Mouse (Mus musculus): ENCODE data around the gene Itga2. TPM values are rescaled to one million over a fixed set of nuclear protein-coding genes. Genes with fewer than 3 reads are reported as not detected.
A peak's percentile ranks its signal among the peaks of the same experiment; 100 is the strongest.

The Itga2 gene
- total RNA-seq (2022), result under 1 TPM in 2 of 4 experiments, not detected in 2; 0.06 to 0.09 TPM

GRCm38 (mm10) chr13:114931775-114932294 is at the start of gene Itga2:
TSS of gene Itga2 (minus strand) at chr13:114932100.
- peak in 1 of 2 experiments; percentile 12 for DNase-seq (ENCODE audit: low spot score in 2 of 2)

DNA sequence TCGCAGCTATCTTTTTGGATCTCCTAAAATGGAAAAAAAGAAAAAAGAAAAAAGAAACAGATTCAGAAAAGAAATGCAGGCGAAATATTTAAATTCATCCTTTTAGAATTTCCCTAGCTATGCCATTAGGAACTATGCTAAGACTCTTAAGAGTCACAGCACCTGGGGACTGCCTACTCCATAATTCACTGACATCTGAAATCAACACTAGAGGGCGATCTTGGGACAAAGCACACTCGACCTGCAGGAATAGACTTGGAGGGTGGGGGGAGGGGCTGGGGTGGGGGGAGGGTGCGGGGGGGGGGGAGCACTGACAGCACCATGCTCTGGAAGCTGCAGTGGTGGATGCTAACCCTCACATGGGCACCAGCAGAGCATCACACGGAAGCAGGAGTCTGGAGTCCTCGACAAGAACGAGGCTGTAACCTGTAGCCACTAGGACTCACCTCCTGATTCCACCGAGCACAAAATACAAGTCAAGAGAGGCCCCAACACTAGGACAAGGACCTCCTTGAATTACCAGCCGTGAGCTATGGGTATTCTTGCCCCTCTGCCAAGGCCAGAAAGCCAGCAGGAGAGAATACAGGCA is 49.0 kb upstream of the Itga2 start:
- no peak for DNase-seq (ENCODE audit: low spot score in 2 of 2)

DNA sequence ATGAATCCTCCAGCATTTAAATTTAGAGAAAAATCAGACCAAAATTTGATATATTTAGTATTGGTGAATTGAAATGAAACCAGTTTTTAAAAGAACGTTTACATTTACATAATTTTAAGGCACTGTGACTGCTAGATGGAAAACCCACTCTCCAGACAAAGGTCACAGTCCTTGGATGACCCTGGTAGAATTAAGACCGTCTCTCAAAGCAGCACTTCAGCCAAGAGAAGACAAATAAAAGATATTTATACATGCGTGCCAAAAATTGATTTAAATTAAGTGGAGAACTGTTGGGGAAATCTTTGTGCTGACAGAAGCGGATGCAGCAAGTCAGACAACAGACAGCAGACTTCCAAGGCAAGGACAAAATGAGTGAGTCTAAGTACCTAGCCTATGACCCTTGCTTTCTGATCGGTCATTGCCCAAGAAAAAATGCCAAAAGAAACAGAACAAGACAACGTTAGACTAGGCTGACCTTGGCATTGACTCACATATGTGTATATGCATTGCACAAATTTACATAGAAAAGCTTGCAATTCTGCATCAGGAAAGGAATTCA is 42.7 kb upstream of the Itga2 start:
- DNase-seq (ENCODE audit: low spot score in 2 of 2), result no peak

DNA sequence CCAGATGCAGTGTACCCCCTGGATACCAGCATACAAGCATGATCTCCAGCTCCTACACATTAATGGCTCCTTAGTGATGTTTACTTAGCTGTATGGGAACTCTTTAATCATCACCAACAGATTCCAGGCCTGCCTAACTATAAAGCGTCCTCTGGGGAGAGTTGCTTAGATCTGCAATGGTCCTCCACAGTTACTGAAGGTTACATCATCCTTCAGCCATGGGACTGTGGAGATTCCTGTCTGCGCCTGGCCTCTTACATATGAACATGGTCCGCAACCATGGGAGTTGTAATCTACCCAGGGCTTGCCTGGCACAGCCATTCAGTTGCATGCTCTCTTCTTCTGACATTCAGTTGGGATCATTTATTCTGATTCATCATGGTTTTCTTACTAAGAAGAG is 40.0 kb upstream of the Itga2 start:
- no peak for DNase-seq (ENCODE audit: low spot score in 2 of 2)

DNA sequence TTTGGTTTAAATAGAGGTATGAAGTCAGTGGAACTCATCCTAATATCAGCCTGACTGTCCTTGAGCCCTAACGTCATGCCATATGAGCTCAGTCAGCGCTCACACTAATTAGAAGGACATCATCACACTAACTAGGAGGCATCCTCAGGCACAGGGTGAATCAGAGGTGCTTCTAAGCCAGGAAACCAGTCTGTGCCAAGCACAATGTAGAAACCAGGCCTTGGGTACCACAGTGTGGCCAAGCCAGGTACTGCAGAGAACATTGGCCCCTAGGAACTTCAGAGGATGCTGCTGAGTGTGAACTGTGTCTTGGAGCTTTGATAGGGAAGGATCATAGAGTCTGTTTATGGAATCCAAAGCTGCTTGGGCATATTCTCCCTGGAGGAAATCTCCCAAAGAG is 32.3 kb upstream of the Itga2 start:
- DNase-seq (ENCODE audit: low spot score in 2 of 2), result peak; percentile 65 to 89

DNA sequence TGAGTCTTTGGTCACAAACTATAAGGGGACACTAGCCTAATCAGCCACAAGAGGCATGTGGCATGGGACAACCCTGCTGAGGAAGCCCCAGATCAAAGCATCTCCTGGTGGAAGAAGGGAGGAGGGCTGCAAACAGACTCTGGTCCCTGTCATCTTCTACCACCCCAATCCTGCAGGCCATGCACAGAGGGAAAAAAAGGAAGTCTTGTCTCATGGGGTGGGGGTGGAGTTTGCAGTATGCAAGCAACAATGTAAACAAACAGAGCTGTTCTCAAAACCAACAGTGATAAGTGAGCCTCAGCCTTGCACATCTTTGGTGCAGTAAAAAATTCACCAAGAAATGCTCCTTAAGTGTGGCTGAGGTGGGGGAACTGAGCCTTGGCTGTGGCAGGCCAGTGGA is 22.6 kb upstream of the Itga2 start:
- no peak for DNase-seq (ENCODE audit: low spot score in 2 of 2)

- DNase-seq (ENCODE audit: low spot score in 2 of 2), result no peak
Observed at GRCm38 (mm10) chr13:114933541-114933940, 1.6 kb upstream of the Itga2 start.

DNA sequence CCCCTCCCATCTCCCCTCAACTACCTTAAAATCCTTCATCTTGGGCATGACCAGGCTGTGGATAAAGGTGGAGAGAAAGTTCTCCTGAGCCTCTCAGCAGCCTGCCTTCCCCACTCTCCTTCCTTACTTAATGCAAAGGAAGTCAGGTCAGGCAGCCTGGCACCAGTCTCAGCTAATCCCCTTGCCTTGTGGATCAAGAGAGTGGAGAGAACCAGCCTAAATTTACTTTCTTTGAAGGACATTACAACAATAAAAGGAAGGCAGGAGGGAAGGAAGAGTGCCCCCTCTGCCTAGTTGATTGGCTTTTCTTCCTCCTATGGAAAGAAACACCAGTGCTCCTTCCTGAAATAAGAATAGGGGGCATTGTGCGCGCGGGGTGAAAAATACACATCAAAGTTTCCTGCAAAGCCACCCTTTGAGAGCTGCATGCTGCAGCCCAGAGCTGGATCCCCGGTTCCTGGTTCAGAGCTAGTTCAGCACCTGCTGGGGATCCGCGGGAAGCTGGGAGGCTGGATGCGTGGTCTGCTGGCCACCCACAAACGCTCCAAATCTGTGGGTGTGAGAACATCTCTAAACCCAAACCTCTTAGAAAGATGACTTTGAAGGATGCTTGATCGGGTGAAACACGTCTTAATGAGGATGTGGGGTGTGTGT is 777 bp downstream of the Itga2 start:
- DNase-seq (ENCODE audit: low spot score in 2 of 2), result peak in 1 of 2 experiments; percentile 8

GRCm38 (mm10) chr13:114924785-114925184 is 7.1 kb downstream of the Itga2 start:
- no peak for DNase-seq (ENCODE audit: low spot score in 2 of 2)

GRCm38 (mm10) chr13:114923331-114923730 is 8.6 kb downstream of the Itga2 start:
- no peak for DNase-seq (ENCODE audit: low spot score in 2 of 2)

DNA sequence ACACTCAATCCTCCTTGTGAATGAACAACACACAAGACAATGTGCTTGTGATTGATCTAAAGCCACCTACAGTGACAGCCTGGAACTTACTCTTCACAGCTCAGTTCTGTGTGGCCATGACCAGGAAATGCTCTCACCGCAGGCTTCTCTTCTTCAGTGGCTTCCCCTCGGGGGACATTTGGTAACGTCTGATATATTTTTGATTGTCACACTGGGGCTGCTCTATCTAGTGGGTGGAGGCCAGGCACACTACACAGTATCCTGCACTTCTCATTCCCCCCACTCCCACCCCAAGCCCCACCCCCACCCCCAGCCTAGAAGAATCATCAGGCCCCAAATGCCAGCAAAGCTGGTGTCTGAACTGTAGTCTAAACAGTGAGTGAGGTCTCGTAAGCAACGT is 16.1 kb downstream of the Itga2 start:
- no peak for DNase-seq (ENCODE audit: low spot score in 2 of 2)

- no peak for DNase-seq (ENCODE audit: low spot score in 2 of 2)
Observed at GRCm38 (mm10) chr13:114914963-114915362, 16.9 kb downstream of the Itga2 start.

GRCm38 (mm10) chr13:114914559-114914958 is 17.3 kb downstream of the Itga2 start:
- DNase-seq (ENCODE audit: low spot score in 2 of 2), result no peak

DNA sequence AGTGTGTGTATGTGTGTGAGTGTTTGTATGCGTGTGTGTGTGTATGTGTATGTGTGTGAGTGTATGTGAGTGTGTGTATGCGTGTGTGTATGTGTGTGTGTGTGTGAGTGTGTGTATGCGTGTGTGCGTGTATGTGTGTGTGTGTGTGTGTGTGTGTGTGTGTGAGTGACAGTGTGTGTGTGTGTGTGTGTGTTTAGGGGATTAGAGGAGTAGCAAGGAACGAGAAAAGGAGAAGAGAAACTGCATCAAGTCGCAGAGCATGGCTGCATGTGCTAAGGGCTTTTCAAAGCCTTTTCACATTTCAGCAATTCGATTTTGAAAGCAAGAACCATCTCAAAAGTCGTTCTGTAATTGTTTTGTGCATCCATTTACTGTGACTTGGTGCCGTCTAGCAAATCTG is 21.3 kb downstream of the Itga2 start:
- DNase-seq (ENCODE audit: low spot score in 2 of 2), result no peak

DNA sequence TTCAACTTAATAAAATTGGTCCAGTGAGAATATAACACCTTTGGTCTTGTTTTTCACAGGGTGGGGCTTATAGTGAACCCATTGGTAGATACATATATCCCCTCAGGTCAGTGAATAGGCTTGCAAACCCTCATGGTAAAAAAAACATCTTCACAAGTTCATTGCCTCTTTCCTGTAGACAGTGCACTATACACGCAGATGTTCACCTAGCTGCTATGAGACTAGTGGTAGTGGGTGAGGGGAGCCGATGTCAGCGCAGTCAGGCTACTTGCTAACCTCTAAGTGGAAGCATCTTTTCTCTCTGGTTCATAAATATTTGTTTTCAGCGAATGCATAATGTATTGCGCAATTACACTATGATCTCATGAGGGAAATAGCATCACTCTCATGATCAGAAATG is 22.4 kb downstream of the Itga2 start:
- no peak for DNase-seq (ENCODE audit: low spot score in 2 of 2)

DNA sequence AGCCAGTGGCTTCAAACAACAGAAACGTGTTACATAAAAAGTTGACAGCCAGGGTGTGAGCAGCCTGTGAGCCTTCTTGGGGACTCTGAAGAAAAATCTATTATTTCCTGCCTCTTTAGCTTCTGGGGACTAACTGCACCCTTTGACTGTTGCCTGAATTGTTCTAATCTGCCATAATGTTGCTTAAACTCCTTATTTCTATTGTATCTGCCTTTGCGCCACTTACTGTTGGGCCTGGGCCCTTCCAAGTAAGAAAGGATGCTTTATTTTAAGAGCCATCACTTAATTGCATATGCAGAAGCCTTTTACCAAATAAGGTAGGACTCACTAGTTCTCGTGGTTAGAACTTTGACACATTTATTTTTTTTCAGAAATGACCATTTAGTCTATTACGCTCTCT is 24.0 kb downstream of the Itga2 start:
- no peak for DNase-seq (ENCODE audit: low spot score in 2 of 2)

- peak in 1 of 2 experiments; percentile 3 for DNase-seq (ENCODE audit: low spot score in 2 of 2)
Observed at GRCm38 (mm10) chr13:114896751-114897386, 35.0 kb downstream of the Itga2 start.

- no peak for DNase-seq (ENCODE audit: low spot score in 2 of 2)
Observed at GRCm38 (mm10) chr13:114895896-114896295, 36.0 kb downstream of the Itga2 start.

DNA sequence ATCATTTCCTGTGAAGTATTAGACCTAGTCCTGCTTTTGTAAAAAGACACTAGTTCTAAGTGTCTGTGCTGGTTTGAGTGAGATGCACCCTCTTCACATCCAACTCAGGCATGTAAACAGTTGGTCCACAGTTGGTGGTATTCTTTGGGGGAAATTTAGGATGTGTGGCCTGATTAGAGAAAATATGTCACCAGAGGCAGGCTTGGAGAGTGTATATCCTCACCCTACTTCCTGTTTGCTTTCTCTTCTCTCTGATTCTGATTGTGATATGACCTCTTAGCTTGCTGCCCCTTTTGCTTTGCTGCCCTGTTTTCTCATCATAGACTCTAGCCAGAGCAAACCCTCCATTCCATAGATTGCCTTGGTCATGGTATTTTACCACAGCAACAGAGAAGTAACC is 37.2 kb downstream of the Itga2 start:
- DNase-seq (ENCODE audit: low spot score in 2 of 2), result no peak

DNA sequence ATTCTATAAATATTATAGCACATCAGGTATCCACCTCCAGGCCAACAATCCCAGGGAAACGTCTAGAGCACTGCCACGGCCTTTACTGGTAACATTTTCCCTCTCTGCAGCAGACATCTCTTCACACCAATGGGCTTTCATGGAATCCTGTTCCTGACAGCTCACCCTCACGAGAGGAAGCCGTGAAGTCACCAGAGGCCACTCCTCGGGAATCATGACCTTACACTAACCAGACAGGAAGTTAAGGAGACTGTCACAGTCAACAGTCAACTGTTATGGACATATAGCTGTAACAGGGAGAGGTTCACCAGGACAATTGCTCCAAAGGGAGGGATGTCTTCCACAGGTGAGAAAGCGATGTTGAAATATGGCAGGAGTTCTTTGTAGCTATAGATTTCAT is 40.2 kb downstream of the Itga2 start:
- no peak for DNase-seq (ENCODE audit: low spot score in 2 of 2)

GRCm38 (mm10) chr13:114887695-114888094 is 44.2 kb downstream of the Itga2 start:
- no peak for DNase-seq (ENCODE audit: low spot score in 2 of 2)

DNA sequence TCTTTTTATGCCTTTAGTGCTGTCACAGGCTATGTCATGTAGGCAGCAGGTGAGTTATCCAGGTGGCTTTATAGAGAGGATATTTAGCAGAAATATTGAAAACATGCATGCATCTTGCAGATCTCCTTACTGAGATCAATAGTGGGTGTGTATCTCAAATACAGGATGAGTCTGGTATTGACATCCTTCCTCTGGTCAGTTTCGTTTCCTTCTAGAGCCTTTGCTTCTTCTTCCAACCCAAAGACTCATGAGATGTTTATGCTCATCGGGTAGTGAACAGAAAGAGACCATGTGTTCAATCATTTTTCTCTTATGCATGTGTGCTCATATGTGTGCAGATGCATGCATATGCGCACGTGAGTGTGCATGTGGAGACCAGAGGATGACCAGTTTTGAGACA is 44.6 kb downstream of the Itga2 start:
- no peak for DNase-seq (ENCODE audit: low spot score in 2 of 2)
